Mouse (Mus musculus) midbrain, embryonic 11.5 days (tissue): ENCODE results near the gene Abi3bp. TPM values are rescaled to one million over a fixed set of nuclear protein-coding genes. Genes with fewer than 3 reads are reported as not detected.
A peak's percentile ranks its signal among the peaks of the same experiment; 100 is the strongest.

ENCODE experiments used
- ATAC-seq: fragments of 200-750 bp; cut with Nextera tagmentation; 2 replicates; pipeline ENCODE4 v1.8.0; 2017; ENCODE audit warnings: moderate TSS enrichment, moderate library complexity; ENCODE audit not compliant: low FRiP score
- DNase-seq: peaks from one replicate; pipeline ENCODE4 v3.0.0; 2015; ENCODE audit warnings: low spot score; ENCODE audit errors: missing footprints
- H3K27ac ChIP-seq: fragments of 300-500 bp; sonication (generic); 2 replicates; pipeline ENCODE4 v1.5.1; 2014; ENCODE audit warnings: low read depth, low read length
- H3K27me3 ChIP-seq: fragments of 300-500 bp; sonication (generic); 2 replicates; pipeline ENCODE4 v1.6.1; 2014; ENCODE audit warnings: mild to moderate bottlenecking, low read length, moderate library complexity, mixed read lengths; ENCODE audit not compliant: control insufficient read depth, insufficient read depth
- H3K36me3 ChIP-seq: fragments of 300-500 bp; sonication (generic); 2 replicates; pipeline ENCODE4 v1.6.1; 2014; ENCODE audit warnings: mild to moderate bottlenecking, low read length, moderate library complexity, mixed read lengths; ENCODE audit not compliant: control insufficient read depth, insufficient read depth
- H3K4me1 ChIP-seq: fragments of 300-500 bp; sonication (generic); 2 replicates; pipeline ENCODE4 v1.6.1; 2014; ENCODE audit warnings: low read length; ENCODE audit not compliant: control insufficient read depth, insufficient read depth
- H3K4me2 ChIP-seq: fragments of 300-500 bp; sonication (generic); 2 replicates; pipeline ENCODE4 v1.6.1; 2014; ENCODE audit warnings: mild to moderate bottlenecking, moderate library complexity
- H3K4me3 ChIP-seq: fragments of 300-500 bp; sonication (generic); 2 replicates; pipeline ENCODE4 v1.5.1; 2014; ENCODE audit warnings: low read depth, low read length
- H3K9ac ChIP-seq: fragments of 300-500 bp; sonication (generic); 2 replicates; pipeline ENCODE4 v1.6.1; 2014; ENCODE audit warnings: low read length
- H3K9me3 ChIP-seq: fragments of 300-500 bp; sonication (generic); 2 replicates; pipeline ENCODE4 v1.6.1; 2016; ENCODE audit warnings: low read length; ENCODE audit not compliant: control insufficient read depth
- WGBS: fragments of 180-500 bp; shearing (Covaris S2); extraction: QIAGEN DNeasy Blood & Tissue Kit; methylation state at CpG from one replicate; pipeline ENCODE4 v1.1.7; 2014; 5-methylcytosine and 5-hydroxymethylcytosine counted together
- polyA plus RNA-seq: library from polyadenylated mRNA; unstranded; fragments of >200 nt; fragmentation: Nextera tagmentation; extraction: Ambion mirVana; gene quantifications from 2 replicates; pipeline ENCODE4 v1.2.1, GENCODE M21; 2014

Gene Abi3bp
- polyA plus RNA-seq, 1 experiment from 2014 or later, result 0.45 TPM

GRCm38 (mm10) chr16:56593581-56593980 is 115.9 kb downstream of the Abi3bp start:
- Histone ChIP-seq H3K9ac (no peak overlapping the region), H3K4me2 (no peak overlapping the region), H3K27ac (no peak overlapping the region), H3K4me1 (no peaks in the 10 kb centered on the region), H3K36me3 (no peaks in the 10 kb centered on the region), H3K4me3 (no peak overlapping the region), H3K9me3 (no peaks in the 10 kb centered on the region), H3K27me3 (no peaks in the 10 kb centered on the region)
- ATAC-seq (no peak), DNase-seq (no peak)
- 85% methylated on average over 5 of the region's 5 CpGs for WGBS

GRCm38 (mm10) chr16:56594866-56595265 is 117.2 kb downstream of the Abi3bp start:
- no peak for ATAC-seq
- 89% methylated on average over 6 of the region's 6 CpGs for WGBS
- no peak overlapping the region for H3K9ac ChIP-seq

GRCm38 (mm10) chr16:56598427-56598826 is 120.7 kb downstream of the Abi3bp start:
- no peaks in the 10 kb centered on the region for H3K9me3 ChIP-seq
- H3K4me3 ChIP-seq, result no peak overlapping the region
- H3K9ac ChIP-seq, result no peak overlapping the region
- no peak overlapping the region for H3K4me2 ChIP-seq
- no peaks in the 10 kb centered on the region for H3K27me3 ChIP-seq
- no peak overlapping the region for H3K27ac ChIP-seq
- ATAC-seq, result no peak
- no peaks in the 10 kb centered on the region for H3K4me1 ChIP-seq
- H3K36me3 ChIP-seq, result no peaks in the 10 kb centered on the region
- WGBS, result 92% methylated on average over 4 of the region's 4 CpGs
- no peak for DNase-seq

More at GRCm38 (mm10) chr16:56594866-56595265, 117.2 kb downstream of the Abi3bp start:
- H3K27ac ChIP-seq, result no peak overlapping the region
- DNase-seq, result peak; percentile 6
- H3K36me3 ChIP-seq, result no peaks in the 10 kb centered on the region
- H3K27me3 ChIP-seq, result no peaks in the 10 kb centered on the region
- H3K9me3 ChIP-seq, result no peaks in the 10 kb centered on the region
- H3K4me2 ChIP-seq, result no peak overlapping the region
- no peaks in the 10 kb centered on the region for H3K4me1 ChIP-seq
- no peak overlapping the region for H3K4me3 ChIP-seq

GRCm38 (mm10) chr16:56602394-56602793 is 124.7 kb downstream of the Abi3bp start:
- WGBS, result 88% methylated on average over 1 of the region's 1 CpGs
- no peaks in the 10 kb centered on the region for H3K9me3 ChIP-seq
- no peak for ATAC-seq

GRCm38 (mm10) chr16:56610572-56610971 is 132.9 kb downstream of the Abi3bp start:
- H3K4me3 ChIP-seq, result no peak overlapping the region
- WGBS, result 82% methylated on average over 8 of the region's 8 CpGs
- no peak overlapping the region for H3K9ac ChIP-seq
- peaks cover 3% of the 10 kb centered on the region; the same call in 1 of the 2 replicates for H3K4me1 ChIP-seq
- H3K9me3 ChIP-seq, result no peaks in the 10 kb centered on the region
- no peaks in the 10 kb centered on the region for H3K36me3 ChIP-seq
- H3K4me2 ChIP-seq, result no peak overlapping the region
- DNase-seq (peak; percentile 84), ATAC-seq (no peak)
- H3K27ac ChIP-seq, result no peak overlapping the region
- no peaks in the 10 kb centered on the region for H3K27me3 ChIP-seq

More at GRCm38 (mm10) chr16:56602394-56602793, 124.7 kb downstream of the Abi3bp start:
- Histone ChIP-seq H3K27me3 (no peaks in the 10 kb centered on the region), H3K27ac (no peak overlapping the region), H3K4me2 (no peak overlapping the region), H3K9ac (no peak overlapping the region), H3K36me3 (no peaks in the 10 kb centered on the region), H3K4me1 (no peaks in the 10 kb centered on the region), H3K4me3 (no peak overlapping the region)
- DNase-seq, result no peak

- Histone ChIP-seq H3K4me3 (no peak overlapping the region), H3K27me3 (no peaks in the 10 kb centered on the region), H3K9me3 (no peaks in the 10 kb centered on the region), H3K9ac (no peak overlapping the region), H3K27ac (no peak overlapping the region), H3K36me3 (no peaks in the 10 kb centered on the region), H3K4me1 (peaks cover 3% of the 10 kb centered on the region; the same call in 1 of the 2 replicates), H3K4me2 (no peak overlapping the region)
- 44% methylated on average over 10 of the region's 10 CpGs for WGBS
- DNase-seq, result peak; percentile 88
- peak; percentile 67; the same call in 1 of the 2 replicates for ATAC-seq
Observed at GRCm38 (mm10) chr16:56611096-56611867, 133.6 kb downstream of the Abi3bp start.

- H3K9ac ChIP-seq, result no peak overlapping the region
- no peaks in the 10 kb centered on the region for H3K27me3 ChIP-seq
- H3K9me3 ChIP-seq, result no peaks in the 10 kb centered on the region
- no peak for DNase-seq
- H3K4me1 ChIP-seq, result no peaks in the 10 kb centered on the region
- no peak overlapping the region for H3K4me2 ChIP-seq
- no peak overlapping the region for H3K4me3 ChIP-seq
- H3K27ac ChIP-seq, result no peak overlapping the region
- 91% methylated on average over 3 of the region's 3 CpGs for WGBS
- no peaks in the 10 kb centered on the region for H3K36me3 ChIP-seq
- no peak for ATAC-seq
Observed at GRCm38 (mm10) chr16:56638544-56638943, 160.9 kb downstream of the Abi3bp start.

GRCm38 (mm10) chr16:56645251-56645650 is 167.6 kb downstream of the Abi3bp start:
- H3K4me2 ChIP-seq, result no peak overlapping the region
- no peaks in the 10 kb centered on the region for H3K9me3 ChIP-seq
- no peak for DNase-seq
- no peaks in the 10 kb centered on the region for H3K27me3 ChIP-seq
- H3K4me3 ChIP-seq, result no peak overlapping the region
- WGBS, result 50% methylated on average over 2 of the region's 2 CpGs
- no peak overlapping the region for H3K27ac ChIP-seq
- ATAC-seq, result no peak
- H3K9ac ChIP-seq, result no peak overlapping the region
- H3K4me1 ChIP-seq, result no peaks in the 10 kb centered on the region
- no peaks in the 10 kb centered on the region for H3K36me3 ChIP-seq

GRCm38 (mm10) chr16:56646382-56647172 is 168.9 kb downstream of the Abi3bp start:
- no peak overlapping the region for H3K27ac ChIP-seq
- WGBS, result 67% methylated on average over 7 of the region's 7 CpGs
- H3K4me2 ChIP-seq, result no peak overlapping the region
- no peak for DNase-seq
- H3K27me3 ChIP-seq, result no peaks in the 10 kb centered on the region
- H3K9me3 ChIP-seq, result no peaks in the 10 kb centered on the region
- ATAC-seq, result no peak
- no peak overlapping the region for H3K4me3 ChIP-seq
- H3K36me3 ChIP-seq, result no peaks in the 10 kb centered on the region
- H3K9ac ChIP-seq, result no peak overlapping the region
- H3K4me1 ChIP-seq, result no peaks in the 10 kb centered on the region
